Mouse (Mus musculus) forebrain, embryonic 15.5 days (tissue): ENCODE data around the gene Msrb1. TPM values are rescaled to one million over a fixed set of nuclear protein-coding genes. Genes with fewer than 3 reads are reported as not detected.
A peak's percentile ranks its signal among the peaks of the same experiment; 100 is the strongest.

Experiments
- ATAC-seq: fragments of 200-750 bp; cut with Nextera tagmentation; replicated peaks from 2 replicates; pipeline ENCODE4 v1.8.0; 2017; ENCODE audit warnings: mild to moderate bottlenecking, moderate TSS enrichment, moderate library complexity
- H3K27ac ChIP-seq: fragments of 300-500 bp; sonication (generic); replicated peaks from 2 replicates; pipeline ENCODE4 v1.5.1; 2015; ENCODE audit warnings: mild to moderate bottlenecking, inconsistent platforms
- H3K27me3 ChIP-seq: fragments of 300-500 bp; sonication (generic); 2 replicates; pipeline ENCODE4 v1.6.1; 2015; ENCODE audit warnings: inconsistent platforms
- H3K36me3 ChIP-seq: fragments of 300-500 bp; sonication (generic); 2 replicates; pipeline ENCODE4 v1.6.1; 2015; ENCODE audit warnings: mild to moderate bottlenecking, inconsistent platforms
- H3K4me1 ChIP-seq: fragments of 300-500 bp; sonication (generic); 2 replicates; pipeline ENCODE4 v1.6.1; 2015; ENCODE audit warnings: inconsistent platforms
- H3K4me2 ChIP-seq: fragments of 300-500 bp; sonication (generic); replicated peaks from 2 replicates; pipeline ENCODE4 v1.6.1; 2015; ENCODE audit warnings: mild to moderate bottlenecking, inconsistent platforms
- H3K4me3 ChIP-seq: fragments of 300-500 bp; sonication (generic); 2 replicates; pipeline ENCODE4 v1.5.1; 2015; ENCODE audit warnings: mild to moderate bottlenecking, inconsistent platforms
- H3K9ac ChIP-seq: fragments of 300-500 bp; sonication (generic); replicated peaks from 2 replicates; pipeline ENCODE4 v1.6.1; 2015; ENCODE audit warnings: mild to moderate bottlenecking, inconsistent platforms
- H3K9me3 ChIP-seq: fragments of 300-500 bp; sonication (generic); 2 replicates; pipeline ENCODE4 v1.6.1; 2016; ENCODE audit warnings: inconsistent platforms
- WGBS: fragments of 180-500 bp; shearing (Covaris S2); methylation state at CpG from one replicate; pipeline ENCODE4 v1.1.7; 2015; ENCODE audit warnings: mixed read lengths; 5-methylcytosine and 5-hydroxymethylcytosine counted together
- polyA plus RNA-seq: library from polyadenylated mRNA; unstranded; fragments of >200 nt; fragmentation: Nextera tagmentation; extraction: Ambion mirVana; gene quantifications from 2 replicates; pipeline ENCODE4 v1.2.1, GENCODE M21; 2015

The Msrb1 gene
- 20.5 and 22.5 TPM in 2 replicates for polyA plus RNA-seq

DNA sequence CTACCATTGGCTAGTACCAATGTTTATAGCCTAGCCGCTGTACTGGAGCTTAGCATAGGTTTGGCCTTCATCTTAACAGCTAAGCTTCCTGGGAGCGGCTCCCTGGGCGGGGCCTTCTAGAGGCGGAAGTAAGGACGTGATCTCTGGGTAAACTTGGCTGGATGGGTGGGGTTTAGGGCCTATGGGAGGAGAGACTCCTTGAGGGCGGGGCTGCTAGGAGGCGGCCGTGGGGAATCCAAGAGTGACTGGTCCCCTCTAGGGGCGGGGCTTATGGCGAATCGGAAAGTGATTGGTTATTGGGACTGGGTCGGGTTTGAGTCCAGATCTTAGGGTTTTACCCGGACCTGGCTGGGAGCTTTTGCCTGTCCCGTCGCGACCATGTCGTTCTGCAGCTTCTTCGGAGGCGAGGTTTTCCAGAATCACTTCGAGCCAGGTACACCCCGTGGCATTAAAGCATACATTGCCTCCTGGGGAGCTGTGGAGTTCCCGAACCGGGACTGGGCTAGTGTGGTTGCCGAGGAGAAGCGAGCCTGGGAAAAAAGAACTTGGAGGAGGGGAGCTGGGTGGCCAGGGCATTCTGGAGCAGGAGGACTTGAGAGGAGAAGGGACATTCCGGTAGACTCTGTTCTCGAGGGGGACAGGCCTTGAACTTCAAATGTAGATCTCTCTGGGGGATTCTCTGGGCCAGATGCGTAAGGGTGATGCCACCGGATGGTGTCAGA lies at the start of gene Msrb1:
TSS of gene Msrb1 (plus strand) at position 313 of the 722 bp plus-strand sequence.
- ATAC-seq, result peak; percentile 97
- H3K4me3 ChIP-seq, result peak within 1 kb of the TSS; percentile 62
- no peaks in the 10 kb centered on the region for H3K27me3 ChIP-seq
- peak within 1 kb of the TSS; percentile 65 for H3K9ac ChIP-seq
- peak within 1 kb of the TSS; percentile 53 for H3K27ac ChIP-seq
- H3K9me3 ChIP-seq, result no peaks in the 10 kb centered on the region
- peak within 1 kb of the TSS; percentile 90 for H3K4me2 ChIP-seq
- H3K4me1 ChIP-seq, result peaks cover 17% of the 10 kb centered on the region
- 2% methylated on average over 29 of the region's 29 CpGs for WGBS
- H3K36me3 ChIP-seq, result no peaks in the 10 kb centered on the region

DNA sequence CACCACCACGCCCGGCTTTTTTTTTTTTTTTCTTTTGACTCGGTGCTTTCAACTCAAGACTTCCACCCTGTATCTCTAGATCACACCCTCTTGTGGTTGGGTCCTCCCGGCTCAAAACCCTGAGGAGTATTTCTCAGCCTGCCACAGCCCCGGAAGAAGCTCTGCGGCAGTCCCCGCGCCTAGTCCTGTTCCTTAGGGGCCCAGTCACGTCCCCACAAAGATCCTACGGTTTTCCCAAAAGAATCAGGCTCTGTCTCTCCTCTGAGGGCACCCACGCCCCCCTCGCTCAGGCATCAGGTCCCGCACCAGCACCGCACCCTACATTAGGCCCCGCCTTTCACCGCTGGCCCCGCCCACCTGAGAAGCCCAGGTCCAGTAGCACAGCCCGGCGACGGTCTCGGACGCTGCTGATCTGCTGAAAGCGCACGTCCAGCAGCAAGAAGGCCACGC lies 49.3 kb upstream of the Msrb1 start:
- 2% methylated on average over 25 of the region's 25 CpGs for WGBS
- Histone ChIP-seq H3K4me2 (peak overlapping the region; percentile 55), H3K9ac (peak overlapping the region; percentile 23; the same call in 1 of the 2 replicates), H3K9me3 (no peaks in the 10 kb centered on the region), H3K4me1 (peaks cover 31% of the 10 kb centered on the region), H3K27ac (no peak overlapping the region), H3K27me3 (peaks cover 13% of the 10 kb centered on the region), H3K4me3 (peak overlapping the region; percentile 96), H3K36me3 (peaks cover 5% of the 10 kb centered on the region; the same call in 1 of the 2 replicates)
- ATAC-seq, result no peak

DNA sequence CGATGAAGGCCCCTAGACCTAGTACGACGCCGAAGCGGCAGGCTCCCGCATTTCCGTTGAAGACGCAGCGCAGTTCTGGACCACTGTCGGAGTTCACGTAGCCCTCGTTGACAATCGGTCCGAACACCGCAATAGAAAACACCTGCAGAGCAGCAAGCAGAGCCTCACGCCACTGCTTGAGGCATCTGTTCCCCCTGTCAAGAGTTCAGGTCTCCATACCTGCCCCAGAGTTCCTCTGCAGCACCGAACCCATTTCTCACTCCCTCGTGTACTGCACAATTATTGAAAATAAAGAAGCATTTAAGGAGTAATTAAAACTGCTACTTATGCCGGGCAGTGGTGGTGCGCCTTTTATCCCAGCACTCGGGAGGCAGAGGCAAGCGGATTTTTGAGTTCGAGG lies 48.8 kb upstream of the Msrb1 start:
- Histone ChIP-seq H3K9me3 (no peaks in the 10 kb centered on the region), H3K27me3 (peaks cover 13% of the 10 kb centered on the region), H3K27ac (no peak overlapping the region), H3K4me1 (peaks cover 31% of the 10 kb centered on the region), H3K4me3 (peak overlapping the region; percentile 96), H3K36me3 (peaks cover 7% of the 10 kb centered on the region), H3K4me2 (peak overlapping the region; percentile 55), H3K9ac (peak overlapping the region; percentile 23; the same call in 1 of the 2 replicates)
- 18% methylated on average over 23 of the region's 23 CpGs for WGBS
- ATAC-seq, result no peak

DNA sequence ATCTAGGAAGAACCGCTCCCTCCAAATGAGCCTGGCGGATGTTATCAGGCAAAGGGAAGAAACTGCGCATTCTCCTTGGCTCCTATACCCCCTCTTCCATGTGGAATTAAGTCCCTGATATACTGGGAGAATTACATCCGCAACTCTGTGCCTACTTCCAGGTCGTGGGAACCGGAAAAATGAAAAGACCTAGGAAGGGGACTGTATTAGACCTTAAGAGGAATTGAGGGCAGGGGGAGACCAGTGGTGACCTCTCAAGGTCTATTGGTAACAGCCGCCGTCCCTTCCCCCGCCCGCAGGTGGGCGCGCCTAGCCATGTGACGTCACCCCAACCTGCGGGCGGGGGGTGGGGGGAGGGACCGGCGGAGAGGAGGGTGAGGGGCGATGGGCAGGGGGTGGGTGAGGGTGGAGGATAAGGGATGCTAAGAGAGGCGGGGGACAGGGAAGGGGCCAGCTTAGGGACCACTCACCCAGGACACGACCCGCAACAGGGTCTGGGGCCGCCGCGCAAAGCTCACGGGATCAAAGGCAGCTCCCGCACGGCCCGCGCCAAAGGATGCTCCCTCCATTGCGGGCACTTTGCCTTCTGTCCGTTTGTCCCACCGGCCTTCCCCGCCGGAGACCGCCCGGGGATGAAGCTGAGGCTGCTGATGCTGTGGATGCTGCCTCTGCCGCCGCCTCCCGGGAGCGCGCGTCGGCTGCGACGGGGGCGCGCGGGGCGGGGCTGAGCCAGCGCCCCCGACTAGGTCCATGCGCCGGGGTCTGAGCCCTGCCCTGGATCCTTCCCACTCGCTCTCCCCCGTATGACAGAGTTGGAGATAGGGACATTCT lies 47.0 kb upstream of the Msrb1 start, which contains the start of gene Syngr3:
TSS of gene Syngr3 (minus strand) at position 705 of the 831 bp plus-strand sequence.
- Histone ChIP-seq H3K9me3 (no peaks in the 10 kb centered on the region), H3K36me3 (peaks cover 15% of the 10 kb centered on the region), H3K27me3 (peaks cover 13% of the 10 kb centered on the region), H3K4me1 (peaks cover 36% of the 10 kb centered on the region), H3K27ac (peak within 1 kb of the TSS; percentile 90), H3K4me3 (peak within 1 kb of the TSS; percentile 96), H3K4me2 (peak within 1 kb of the TSS; percentile 79), H3K9ac (peak within 1 kb of the TSS; percentile 98)
- under 1% methylated on average over 53 of the region's 55 CpGs for WGBS
- peak; percentile 59 for ATAC-seq

DNA sequence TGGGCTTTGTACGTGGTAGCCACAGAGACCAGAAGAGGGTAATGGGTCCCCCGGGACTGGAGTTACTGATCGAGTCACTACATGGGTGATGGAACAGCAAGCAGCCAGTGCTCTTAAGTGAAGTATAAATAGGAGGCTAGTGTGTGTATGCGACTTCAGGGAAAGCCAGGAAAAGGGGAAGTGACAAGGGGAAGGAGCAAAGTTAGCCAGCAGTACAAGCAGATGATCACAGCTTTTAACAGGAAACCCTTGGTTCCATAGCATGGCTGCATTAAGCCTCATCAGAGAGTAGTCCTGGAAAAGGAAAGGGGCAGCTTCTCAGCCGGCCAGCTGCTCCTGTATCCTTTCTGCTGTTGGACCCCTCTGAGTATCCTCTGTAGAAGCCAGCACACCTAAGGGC lies 44.1 kb upstream of the Msrb1 start:
- Histone ChIP-seq H3K27me3 (peaks cover 13% of the 10 kb centered on the region), H3K4me3 (no peak overlapping the region), H3K9me3 (no peaks in the 10 kb centered on the region), H3K36me3 (peaks cover 15% of the 10 kb centered on the region), H3K27ac (no peak overlapping the region), H3K9ac (no peak overlapping the region), H3K4me1 (peaks cover 51% of the 10 kb centered on the region), H3K4me2 (no peak overlapping the region)
- ATAC-seq, result no peak
- 89% methylated on average over 5 of the region's 5 CpGs for WGBS

DNA sequence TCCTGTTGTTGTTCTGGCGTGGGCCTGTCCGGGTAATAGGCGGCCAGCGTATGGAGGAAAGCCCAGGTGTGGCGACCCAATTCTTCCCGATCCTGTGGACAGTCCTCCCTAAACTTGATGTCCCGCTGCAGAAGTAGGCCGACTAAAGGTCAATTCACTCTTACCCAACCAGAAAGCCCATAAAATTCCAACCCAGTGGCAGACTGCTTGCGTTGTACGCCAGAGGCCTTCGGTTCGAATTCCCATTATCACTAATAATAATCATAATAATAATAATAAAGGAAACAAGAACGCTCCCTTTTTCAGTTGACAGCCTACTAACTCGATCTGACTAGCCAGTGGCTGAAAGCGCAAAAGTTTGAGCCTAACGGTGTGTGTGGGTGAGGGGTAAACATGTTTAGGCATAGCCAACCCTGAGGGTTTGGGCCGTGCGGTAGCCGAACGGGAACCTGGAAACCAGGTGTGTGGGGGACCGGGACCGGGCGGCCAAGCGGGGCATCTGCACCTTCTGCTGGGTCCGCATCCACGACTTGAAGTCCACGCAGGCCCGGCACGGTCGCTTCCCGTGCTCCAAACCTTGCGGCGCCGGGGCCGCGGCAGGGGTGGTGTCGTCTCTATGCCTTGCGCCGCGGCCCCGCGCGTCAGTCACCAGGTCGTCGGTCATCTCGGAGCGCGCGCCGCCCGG lies 41.0 kb upstream of the Msrb1 start:
- peak overlapping the region; percentile 87 for H3K27ac ChIP-seq
- H3K9ac ChIP-seq, result peak overlapping the region; percentile 86
- H3K4me1 ChIP-seq, result peaks cover 26% of the 10 kb centered on the region
- H3K4me2 ChIP-seq, result peak overlapping the region; percentile 72
- peak overlapping the region; percentile 77 for H3K4me3 ChIP-seq
- no peaks in the 10 kb centered on the region for H3K9me3 ChIP-seq
- ATAC-seq, result peak; percentile 38
- H3K27me3 ChIP-seq, result no peaks in the 10 kb centered on the region
- peaks cover 21% of the 10 kb centered on the region for H3K36me3 ChIP-seq
- WGBS, result 7% methylated on average over 44 of the region's 51 CpGs

DNA sequence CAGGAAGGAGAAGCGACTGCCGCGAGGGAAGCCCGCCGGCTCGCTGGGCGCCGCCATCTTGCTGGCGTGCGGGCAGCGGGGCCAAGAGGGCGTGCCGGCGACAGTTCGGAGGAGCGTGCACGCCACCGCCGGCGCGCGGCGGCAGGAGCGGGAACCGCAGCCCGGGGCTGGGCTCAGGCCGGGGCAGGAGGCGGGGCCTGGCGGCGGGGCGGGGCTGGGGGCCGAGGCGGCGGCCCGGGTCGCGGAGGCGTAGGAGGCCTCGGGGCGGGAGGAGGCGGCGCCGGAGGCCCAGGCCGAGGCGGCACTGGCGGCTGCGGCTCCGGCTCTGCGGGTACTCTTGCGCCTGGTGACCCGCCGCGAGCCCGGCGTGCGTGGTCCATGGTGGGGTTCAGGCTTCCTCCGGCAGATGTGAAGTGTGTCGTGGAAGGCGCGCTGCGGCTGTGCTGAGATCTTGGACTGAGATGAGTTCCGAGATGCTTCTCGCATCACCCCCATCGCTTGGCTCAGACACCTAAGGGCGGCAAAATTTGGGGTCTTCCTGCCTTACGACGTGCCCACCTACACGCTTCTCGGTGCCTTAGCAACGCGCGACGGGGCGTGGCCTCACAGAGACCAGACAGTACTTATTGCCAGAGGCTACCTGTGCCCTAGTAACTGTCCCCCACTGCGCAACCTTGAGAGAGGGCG lies 40.3 kb upstream of the Msrb1 start, which contains the start of the genes Gfer and Noxo1:
TSS of gene Gfer (minus strand) at position 146 of the 687 bp plus-strand sequence.
TSS of gene Noxo1 (plus strand) at position 224 of the 687 bp plus-strand sequence.
- Histone ChIP-seq H3K27ac (peak within 1 kb of the TSS; percentile 87), H3K36me3 (peaks cover 28% of the 10 kb centered on the region), H3K4me3 (peak within 1 kb of the TSS; percentile 77), H3K4me1 (peaks cover 24% of the 10 kb centered on the region), H3K9ac (peak within 1 kb of the TSS; percentile 86), H3K27me3 (no peaks in the 10 kb centered on the region), H3K4me2 (peak within 1 kb of the TSS; percentile 72), H3K9me3 (no peaks in the 10 kb centered on the region)
- peak; percentile 91 for ATAC-seq
- WGBS, result under 1% methylated on average over 73 of the region's 76 CpGs

DNA sequence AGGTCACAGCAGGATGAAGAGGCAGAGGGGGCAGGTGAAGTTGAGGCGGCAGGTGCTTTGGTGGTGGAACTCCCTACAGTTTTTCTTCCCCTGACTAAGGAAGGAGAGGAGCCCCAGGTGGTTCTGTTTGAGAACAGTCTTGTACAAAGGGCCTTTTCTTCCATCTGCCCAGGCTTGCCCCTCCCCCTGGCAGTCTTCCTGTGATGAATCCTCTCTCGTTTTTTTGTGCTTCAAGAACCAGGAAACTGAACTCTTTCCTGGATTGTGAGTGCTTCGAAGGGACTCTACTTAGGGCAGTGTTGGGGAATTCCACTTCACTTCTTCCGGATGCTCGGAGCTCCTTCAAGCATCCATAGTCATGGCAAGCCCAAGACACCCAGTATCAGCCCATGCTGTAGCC lies 38.5 kb upstream of the Msrb1 start:
- Histone ChIP-seq H3K27me3 (no peaks in the 10 kb centered on the region), H3K36me3 (peaks cover 34% of the 10 kb centered on the region), H3K9ac (no peak overlapping the region), H3K27ac (no peak overlapping the region), H3K9me3 (no peaks in the 10 kb centered on the region), H3K4me3 (no peak overlapping the region), H3K4me2 (no peak overlapping the region), H3K4me1 (peaks cover 24% of the 10 kb centered on the region)
- no peak for ATAC-seq
- WGBS, result 19% methylated on average over 5 of the region's 5 CpGs

DNA sequence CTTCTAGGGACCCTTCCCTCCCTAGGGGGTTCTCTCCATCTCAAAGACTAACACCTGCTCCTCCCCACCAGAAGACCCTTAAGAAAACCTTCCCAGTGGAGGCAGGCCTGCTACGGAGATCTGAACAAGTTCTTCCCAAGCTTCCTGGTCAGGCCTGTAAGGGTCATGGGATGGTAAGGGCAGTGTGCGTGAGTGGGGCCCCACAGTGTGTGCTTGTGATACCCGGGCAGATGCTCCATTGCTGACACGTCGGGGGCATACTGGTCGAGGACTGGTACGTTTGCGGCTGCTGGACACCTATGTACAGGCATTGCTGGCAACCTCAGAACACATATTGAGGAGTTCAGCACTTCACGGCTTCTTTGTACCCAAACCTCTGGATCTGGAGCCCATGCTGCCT lies 37.7 kb upstream of the Msrb1 start:
- Histone ChIP-seq H3K4me2 (no peak overlapping the region), H3K36me3 (peaks cover 33% of the 10 kb centered on the region), H3K27ac (no peak overlapping the region), H3K9ac (no peak overlapping the region), H3K4me1 (peaks cover 24% of the 10 kb centered on the region), H3K9me3 (no peaks in the 10 kb centered on the region), H3K27me3 (no peaks in the 10 kb centered on the region), H3K4me3 (no peak overlapping the region)
- 70% methylated on average over 9 of the region's 9 CpGs for WGBS
- ATAC-seq, result no peak

DNA sequence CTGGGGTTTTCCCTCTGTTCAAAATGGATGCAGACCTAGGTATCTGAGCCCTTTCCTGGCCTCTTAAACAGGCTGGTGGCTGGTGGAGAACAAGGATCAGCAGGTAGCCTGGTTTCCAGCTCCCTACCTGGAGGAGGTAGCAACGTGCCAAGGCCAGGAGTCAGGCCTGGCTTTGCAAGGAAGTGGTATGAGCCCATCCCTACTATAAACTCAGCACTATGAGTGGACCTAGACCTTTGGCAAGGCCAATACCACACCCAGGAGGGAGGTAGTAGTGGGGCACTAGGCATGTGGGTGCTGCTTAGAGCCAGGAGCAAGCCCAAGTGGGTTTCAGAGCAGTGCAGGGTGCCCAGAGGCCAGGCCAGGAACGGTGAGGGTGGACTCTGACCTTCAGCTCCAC lies 37.0 kb upstream of the Msrb1 start:
- no peak for ATAC-seq
- WGBS, result 85% methylated on average over 2 of the region's 2 CpGs
- Histone ChIP-seq H3K27me3 (no peaks in the 10 kb centered on the region), H3K4me1 (peaks cover 20% of the 10 kb centered on the region), H3K27ac (no peak overlapping the region), H3K9ac (no peak overlapping the region), H3K36me3 (peaks cover 38% of the 10 kb centered on the region), H3K4me3 (no peak overlapping the region), H3K9me3 (no peaks in the 10 kb centered on the region), H3K4me2 (no peak overlapping the region)

DNA sequence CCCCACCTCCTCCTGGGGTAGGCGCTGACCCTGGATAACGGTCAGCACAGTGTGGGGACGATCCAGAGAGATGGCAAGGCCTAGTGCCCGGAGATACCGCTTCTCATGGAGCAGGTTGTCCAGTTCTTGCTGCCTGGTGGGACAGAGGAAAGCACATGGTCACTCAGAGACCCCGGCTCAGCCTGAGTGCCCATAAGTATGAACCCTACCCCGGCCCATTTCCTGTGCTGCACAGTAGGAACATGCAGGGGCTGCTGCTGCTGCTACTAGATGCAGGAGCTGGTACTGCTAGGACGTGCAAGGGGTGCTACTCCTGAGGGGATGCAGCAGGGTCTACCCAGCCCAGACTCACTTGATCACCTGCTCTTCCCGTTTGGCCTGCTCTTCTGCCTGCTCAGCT lies 35.2 kb upstream of the Msrb1 start:
- ATAC-seq, result no peak
- H3K9me3 ChIP-seq, result no peaks in the 10 kb centered on the region
- no peak overlapping the region for H3K4me2 ChIP-seq
- no peak overlapping the region for H3K9ac ChIP-seq
- H3K27me3 ChIP-seq, result no peaks in the 10 kb centered on the region
- H3K4me3 ChIP-seq, result no peak overlapping the region
- 92% methylated on average over 9 of the region's 9 CpGs for WGBS
- H3K27ac ChIP-seq, result no peak overlapping the region
- H3K36me3 ChIP-seq, result peaks cover 49% of the 10 kb centered on the region
- peaks cover 14% of the 10 kb centered on the region for H3K4me1 ChIP-seq
